Mouse (Mus musculus) bone marrow, adult 2 months (tissue): Measurements from ENCODE around the gene Zfp652.

Experiments
- CTCF ChIP-seq: fragments of 200-500 bp; IDR thresholded peaks from 2 replicates; pipeline ENCODE4 v1.5.1; 2011; ENCODE audit warnings: low read length, control low read depth; ENCODE audit not compliant: control insufficient read depth, insufficient read depth
- POLR2A ChIP-seq: fragments of 200-500 bp; IDR thresholded peaks from 2 replicates; pipeline ENCODE4 v1.6.1; 2011; ENCODE audit warnings: low read depth, mild to moderate bottlenecking, control low read depth, low read length, borderline replicate concordance; ENCODE audit not compliant: control insufficient read depth

DNA sequence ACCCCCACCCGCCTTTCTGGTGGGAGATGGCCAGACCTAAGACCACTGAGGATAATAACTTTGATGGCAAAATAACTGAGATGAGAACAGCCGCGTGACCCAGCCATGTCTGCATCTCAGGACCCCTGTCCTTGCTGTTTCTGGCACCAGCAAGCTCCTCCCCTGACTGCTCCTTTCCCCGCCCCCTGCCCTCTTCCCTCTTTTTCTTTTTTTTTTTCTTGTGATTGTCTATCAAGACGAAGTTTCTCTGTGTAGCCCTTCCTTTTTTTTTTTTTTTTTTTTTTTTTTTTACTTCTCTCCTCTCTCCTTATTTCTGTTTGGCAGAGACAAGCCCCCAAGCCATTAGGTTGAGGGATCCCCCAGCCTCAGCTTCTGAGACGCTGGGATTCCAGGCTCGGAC is 98.4 kb downstream of the Zfp652 start:
- TF ChIP-seq CTCF, result no peak
- TF ChIP-seq POLR2A, result no peak
